Mouse (Mus musculus) liver, embryonic 13.5 days (tissue): ENCODE data around the gene Gm14137. TPM values are rescaled to one million over a fixed set of nuclear protein-coding genes. Genes with fewer than 3 reads are reported as not detected.

Experiments
- ATAC-seq: fragments of 200-750 bp; cut with Nextera tagmentation; 2 replicates; pipeline ENCODE4 v1.8.0; 2017; ENCODE audit warnings: low read depth, mild to moderate bottlenecking, moderate number of reproducible peaks, moderate library complexity
- DNase-seq: peaks from one replicate; pipeline ENCODE4 v3.0.0; 2022
- H3K27ac ChIP-seq: fragments of 300-500 bp; sonication (generic); 2 replicates; pipeline ENCODE4 v1.5.1; 2015; ENCODE audit warnings: moderate library complexity, mild to moderate bottlenecking, inconsistent platforms
- H3K27me3 ChIP-seq: fragments of 300-500 bp; sonication (generic); 2 replicates; pipeline ENCODE4 v1.6.1; 2015; ENCODE audit warnings: mild to moderate bottlenecking, inconsistent platforms
- H3K36me3 ChIP-seq: fragments of 300-500 bp; sonication (generic); 2 replicates; pipeline ENCODE4 v1.6.1; 2015; ENCODE audit warnings: mild to moderate bottlenecking, inconsistent platforms
- H3K4me1 ChIP-seq: fragments of 300-500 bp; sonication (generic); replicated peaks from 2 replicates; pipeline ENCODE4 v1.6.1; 2015; ENCODE audit warnings: inconsistent platforms
- H3K4me2 ChIP-seq: fragments of 300-500 bp; sonication (generic); 2 replicates; pipeline ENCODE4 v1.6.1; 2015; ENCODE audit warnings: inconsistent platforms, mild to moderate bottlenecking, moderate library complexity
- H3K4me3 ChIP-seq: fragments of 300-500 bp; sonication (generic); replicated peaks from 2 replicates; pipeline ENCODE4 v1.5.1; 2015; ENCODE audit warnings: mild to moderate bottlenecking, inconsistent platforms
- H3K9ac ChIP-seq: fragments of 300-500 bp; sonication (generic); 2 replicates; pipeline ENCODE4 v1.6.1; 2015; ENCODE audit warnings: mild to moderate bottlenecking, inconsistent platforms
- H3K9me3 ChIP-seq: fragments of 300-500 bp; sonication (generic); replicated peaks from 2 replicates; pipeline ENCODE4 v1.6.1; 2016; ENCODE audit warnings: inconsistent platforms
- WGBS: fragments of 180-500 bp; shearing (Covaris S2); methylation state at CpG from one replicate; pipeline ENCODE4 v1.1.7; 2015; ENCODE audit not compliant: insufficient replicate concordance; 5-methylcytosine and 5-hydroxymethylcytosine counted together
- polyA plus RNA-seq: library from polyadenylated mRNA; unstranded; fragments of >200 nt; fragmentation: Nextera tagmentation; extraction: Ambion mirVana; gene quantifications from 2 replicates; pipeline ENCODE4 v1.2.1, GENCODE M21; 2015

Gene Gm14137
- polyA plus RNA-seq, 1 experiment from 2014 or later, result 0.12 TPM

GRCm38 (mm10) chr2:119172862-119173576 lies 1.3 kb upstream of the Gm14137 start:
- Histone ChIP-seq H3K4me2 (peak overlapping the region; percentile 45), H3K9ac (peak overlapping the region; percentile 52; the same call in 1 of the 2 replicates), H3K36me3 (peaks cover 3% of the 10 kb centered on the region; the same call in 1 of the 2 replicates), H3K27me3 (peaks cover 16% of the 10 kb centered on the region), H3K4me3 (no peak overlapping the region), H3K4me1 (peaks cover 32% of the 10 kb centered on the region), H3K9me3 (no peaks in the 10 kb centered on the region), H3K27ac (peak overlapping the region; percentile 62)
- WGBS, result 8% methylated on average over 13 of the region's 13 CpGs
- ATAC-seq, result peak; percentile 70
- peak; percentile 17 for DNase-seq

- Histone ChIP-seq H3K4me1 (peaks cover 30% of the 10 kb centered on the region), H3K9ac (no peak overlapping the region), H3K27me3 (no peaks in the 10 kb centered on the region), H3K4me2 (no peak overlapping the region), H3K4me3 (no peak overlapping the region), H3K9me3 (no peaks in the 10 kb centered on the region), H3K36me3 (peaks cover 11% of the 10 kb centered on the region), H3K27ac (no peak overlapping the region)
- DNase-seq (no peak), ATAC-seq (no peak)
- WGBS, result 74% methylated on average over 14 of the region's 14 CpGs
Observed at GRCm38 (mm10) chr2:119174866-119175265, 557 bp downstream of the Gm14137 start.

GRCm38 (mm10) chr2:119175614-119176013 lies 1.3 kb downstream of the Gm14137 start:
- 48% methylated on average over 6 of the region's 6 CpGs for WGBS
- Histone ChIP-seq H3K9ac (no peak overlapping the region), H3K27ac (no peak overlapping the region), H3K4me2 (no peak overlapping the region), H3K4me1 (peaks cover 30% of the 10 kb centered on the region), H3K4me3 (no peak overlapping the region), H3K36me3 (peaks cover 18% of the 10 kb centered on the region), H3K9me3 (no peaks in the 10 kb centered on the region), H3K27me3 (no peaks in the 10 kb centered on the region)
- no peak for DNase-seq
- ATAC-seq, result no peak

- no peak for DNase-seq
- peaks cover 27% of the 10 kb centered on the region for H3K4me1 ChIP-seq
- no peaks in the 10 kb centered on the region for H3K27me3 ChIP-seq
- no peak overlapping the region for H3K4me2 ChIP-seq
- 54% methylated on average over 3 of the region's 3 CpGs for WGBS
- H3K36me3 ChIP-seq, result peaks cover 23% of the 10 kb centered on the region
- no peak overlapping the region for H3K9ac ChIP-seq
- no peaks in the 10 kb centered on the region for H3K9me3 ChIP-seq
- no peak overlapping the region for H3K27ac ChIP-seq
- no peak for ATAC-seq
- no peak overlapping the region for H3K4me3 ChIP-seq
Observed at GRCm38 (mm10) chr2:119176761-119177160, 2.5 kb downstream of the Gm14137 start.

GRCm38 (mm10) chr2:119177384-119177939 lies 3.2 kb downstream of the Gm14137 start:
- no peak for DNase-seq
- H3K27ac ChIP-seq, result no peak overlapping the region
- no peak for ATAC-seq
- H3K4me1 ChIP-seq, result peaks cover 20% of the 10 kb centered on the region
- H3K36me3 ChIP-seq, result peaks cover 20% of the 10 kb centered on the region
- H3K9me3 ChIP-seq, result no peaks in the 10 kb centered on the region
- 75% methylated on average over 5 of the region's 5 CpGs for WGBS
- no peak overlapping the region for H3K4me2 ChIP-seq
- no peaks in the 10 kb centered on the region for H3K27me3 ChIP-seq
- no peak overlapping the region for H3K9ac ChIP-seq
- H3K4me3 ChIP-seq, result no peak overlapping the region

- ATAC-seq (no peak), DNase-seq (no peak)
- H3K36me3 ChIP-seq, result peaks cover 34% of the 10 kb centered on the region
- H3K9ac ChIP-seq, result no peak overlapping the region
- H3K27ac ChIP-seq, result no peak overlapping the region
- WGBS, result 71% methylated on average over 7 of the region's 7 CpGs
- no peaks in the 10 kb centered on the region; the same call in 1 of the 2 replicates for H3K4me1 ChIP-seq
- no peak overlapping the region for H3K4me2 ChIP-seq
- H3K9me3 ChIP-seq, result no peaks in the 10 kb centered on the region
- no peaks in the 10 kb centered on the region for H3K27me3 ChIP-seq
- H3K4me3 ChIP-seq, result no peak overlapping the region
Observed at GRCm38 (mm10) chr2:119182914-119183313, 8.6 kb downstream of the Gm14137 start.

GRCm38 (mm10) chr2:119189029-119189710 lies 14.9 kb downstream of the Gm14137 start:
- WGBS, result 5% methylated on average over 15 of the region's 15 CpGs
- Histone ChIP-seq H3K4me3 (peak overlapping the region; percentile 54), H3K4me1 (peaks cover 14% of the 10 kb centered on the region), H3K36me3 (peaks cover 2% of the 10 kb centered on the region; the same call in 1 of the 2 replicates), H3K27ac (no peak overlapping the region), H3K9ac (peak overlapping the region; percentile 65), H3K27me3 (no peaks in the 10 kb centered on the region), H3K9me3 (no peaks in the 10 kb centered on the region), H3K4me2 (peak overlapping the region; percentile 87)
- ATAC-seq, result peak; percentile 88
- DNase-seq, result peak; percentile 75

GRCm38 (mm10) chr2:119190969-119191368 lies 16.7 kb downstream of the Gm14137 start:
- no peaks in the 10 kb centered on the region for H3K27me3 ChIP-seq
- H3K4me2 ChIP-seq, result no peak overlapping the region
- H3K9me3 ChIP-seq, result no peaks in the 10 kb centered on the region
- H3K36me3 ChIP-seq, result no peaks in the 10 kb centered on the region
- no peak overlapping the region for H3K27ac ChIP-seq
- ATAC-seq (no peak), DNase-seq (no peak)
- no peak overlapping the region for H3K4me3 ChIP-seq
- 64% methylated on average over 5 of the region's 5 CpGs for WGBS
- H3K4me1 ChIP-seq, result peaks cover 14% of the 10 kb centered on the region
- H3K9ac ChIP-seq, result 0 out of 2 replicates have a peak overlapping the region, but pooled peaks have one; percentile 13

GRCm38 (mm10) chr2:119194140-119194539 lies 19.8 kb downstream of the Gm14137 start:
- H3K9ac ChIP-seq, result no peak overlapping the region
- H3K9me3 ChIP-seq, result no peaks in the 10 kb centered on the region
- H3K4me3 ChIP-seq, result no peak overlapping the region
- H3K27ac ChIP-seq, result no peak overlapping the region
- H3K4me2 ChIP-seq, result no peak overlapping the region
- H3K36me3 ChIP-seq, result no peaks in the 10 kb centered on the region
- DNase-seq (no peak), ATAC-seq (no peak)
- H3K27me3 ChIP-seq, result no peaks in the 10 kb centered on the region
- 78% methylated on average over 5 of the region's 5 CpGs for WGBS
- peaks cover 26% of the 10 kb centered on the region for H3K4me1 ChIP-seq

GRCm38 (mm10) chr2:119196316-119197108 lies 22.2 kb downstream of the Gm14137 start:
- 54% methylated on average over 4 of the region's 4 CpGs for WGBS
- H3K9ac ChIP-seq, result no peak overlapping the region
- ATAC-seq (no peak), DNase-seq (no peak)
- no peak overlapping the region for H3K4me3 ChIP-seq
- H3K27me3 ChIP-seq, result no peaks in the 10 kb centered on the region
- no peaks in the 10 kb centered on the region for H3K36me3 ChIP-seq
- no peak overlapping the region for H3K27ac ChIP-seq
- H3K9me3 ChIP-seq, result no peaks in the 10 kb centered on the region
- no peak overlapping the region for H3K4me2 ChIP-seq
- peaks cover 17% of the 10 kb centered on the region; the same call in 1 of the 2 replicates for H3K4me1 ChIP-seq

- Histone ChIP-seq H3K36me3 (no peaks in the 10 kb centered on the region), H3K4me3 (no peak overlapping the region), H3K27ac (no peak overlapping the region; the same call in 1 of the 2 replicates), H3K9me3 (no peaks in the 10 kb centered on the region), H3K4me1 (peaks cover 17% of the 10 kb centered on the region; the same call in 1 of the 2 replicates), H3K4me2 (no peak overlapping the region), H3K9ac (no peak overlapping the region), H3K27me3 (no peaks in the 10 kb centered on the region)
- ATAC-seq, result no peak
- DNase-seq, result no peak
- WGBS, result 55% methylated on average over 1 of the region's 1 CpGs
Observed at GRCm38 (mm10) chr2:119197493-119197892, 23.2 kb downstream of the Gm14137 start.
